Mouse (Mus musculus) liver, embryonic 18 days (tissue): ENCODE results near the gene Olfr103. TPM values are rescaled to one million over a fixed set of nuclear protein-coding genes. Genes with fewer than 3 reads are reported as not detected.

Source experiments
- polyA plus RNA-seq: library from polyadenylated mRNA; depleted of rRNA; stranded (reverse); fragments of >200 nt; gene quantifications from 2 replicates; pipeline ENCODE4 v1.2.3, GENCODE M21; 2012; rRNA removed

Gene Olfr103
- not detected in 2 replicates for polyA plus RNA-seq

DNA sequence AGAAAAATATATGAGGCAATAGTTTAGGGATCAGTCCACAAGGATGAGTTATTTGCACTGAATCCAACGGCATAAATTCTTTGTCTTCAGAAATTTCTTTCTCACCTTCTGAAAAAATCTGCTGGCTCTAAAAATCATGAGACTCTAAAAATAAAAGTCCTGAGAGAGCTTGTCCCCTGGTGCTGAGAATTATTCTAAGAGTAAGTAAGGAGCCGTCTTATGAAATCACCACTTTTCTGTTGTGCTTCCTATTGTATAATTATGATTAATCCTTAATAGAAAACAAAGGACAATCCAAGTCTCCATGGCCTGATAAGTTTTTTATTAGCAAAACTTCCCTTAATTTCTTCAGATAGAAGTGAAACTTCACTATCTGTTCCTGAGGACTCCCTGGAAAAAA is at the start of gene Olfr103:
Gene Olfr103 (minus strand): TSS at position 101 of the 400 bp plus-strand sequence.

DNA sequence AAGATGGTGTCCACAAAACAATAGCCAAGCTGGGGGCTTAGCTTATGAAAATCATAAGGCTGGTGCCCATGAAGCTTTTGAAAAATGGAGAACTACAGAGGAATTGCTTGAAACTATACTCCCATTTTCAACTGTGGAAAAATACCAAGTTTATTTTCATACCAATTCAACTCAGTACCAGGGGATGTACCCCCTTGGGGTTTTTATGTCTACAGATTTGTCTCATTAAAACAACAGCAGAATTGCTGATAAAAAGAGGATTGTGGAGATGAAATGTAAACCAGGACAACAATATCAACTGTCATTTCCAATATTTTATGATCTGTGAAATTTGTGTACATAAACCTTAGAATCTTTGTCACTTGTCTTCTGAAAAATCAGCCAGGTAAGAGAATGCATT is 39.2 kb upstream of the Olfr103 start, which contains the start of gene Olfr105-ps:
Gene Olfr105-ps (plus strand): TSS at position 301 of the 400 bp plus-strand sequence.

DNA sequence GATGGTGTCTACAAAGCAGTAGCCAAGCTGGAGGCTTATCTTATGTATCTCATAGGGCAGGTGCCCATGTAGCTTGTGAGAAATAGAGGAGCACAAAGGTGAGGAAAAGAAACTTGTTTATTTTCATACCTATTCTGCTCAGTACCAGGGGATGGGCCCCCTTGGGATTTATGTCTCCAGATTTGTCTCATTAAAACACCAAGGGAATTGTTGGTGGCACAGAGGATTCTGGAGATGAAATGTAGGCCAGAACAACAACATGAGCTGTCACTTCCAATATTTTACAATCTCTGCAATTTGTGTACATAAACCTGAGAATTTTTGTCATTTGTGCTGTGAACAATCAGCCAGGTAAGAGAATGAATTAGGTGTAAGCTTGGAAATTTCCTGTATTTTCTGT is 19.8 kb upstream of the Olfr103 start, which contains the start of gene Olfr104-ps:
Gene Olfr104-ps (plus strand): TSS at position 301 of the 400 bp plus-strand sequence.

GRCm38 (mm10) chr17:37316954-37317353 is 22.5 kb downstream of the Olfr103 start, which contains the start of gene Olfr102:
Olfr102 (minus strand) TSS chr17:37317054.

DNA sequence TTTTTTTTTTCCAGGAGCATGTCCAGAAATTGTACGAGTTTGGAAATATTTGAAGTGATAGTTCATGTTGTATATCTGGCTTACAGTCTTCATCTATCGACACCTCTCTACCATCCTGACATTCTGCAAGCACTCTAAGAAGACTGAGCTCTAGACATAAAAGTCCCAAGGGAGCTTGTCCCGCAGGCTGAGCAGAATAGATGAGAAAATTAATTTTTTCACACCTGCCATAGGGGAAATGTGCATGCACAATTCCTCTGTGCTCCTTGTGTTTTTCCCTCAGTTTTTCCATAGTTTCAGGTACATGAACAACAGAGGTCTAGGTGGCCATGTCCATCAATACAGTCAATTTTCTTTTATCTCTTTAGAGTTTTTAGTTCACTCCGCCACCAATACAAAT is 35.3 kb downstream of the Olfr103 start, which contains the start of gene Olfr101:
Gene Olfr101 (minus strand): TSS at position 101 of the 400 bp plus-strand sequence.

Other genes starting within 250 kb of the Olfr103 start
- gene Olfr91, start 241.4 kb downstream of the Olfr103 start, polyA plus RNA-seq, result not detected in 2 replicates
- gene Olfr92, start 219.6 kb downstream of the Olfr103 start, polyA plus RNA-seq, result not detected in 2 replicates
- gene Olfr93, start 178.2 kb downstream of the Olfr103 start, polyA plus RNA-seq, result not detected in 2 replicates
- 0.46 and 0.68 TPM in 2 replicates for gene Ubd, start 145.8 kb downstream of the Olfr103 start, polyA plus RNA-seq
- gene Olfr94, start 138.7 kb downstream of the Olfr103 start, polyA plus RNA-seq, result not detected in 2 replicates
- not detected in 2 replicates for gene Olfr95, start 126.6 kb downstream of the Olfr103 start, polyA plus RNA-seq
- not detected in 2 replicates for gene Olfr96, start 119.6 kb downstream of the Olfr103 start, polyA plus RNA-seq
- gene Olfr97, start 102.4 kb downstream of the Olfr103 start, polyA plus RNA-seq, result not detected in 2 replicates
- not detected in 2 replicates for gene Olfr98, start 75.9 kb downstream of the Olfr103 start, polyA plus RNA-seq
- 2.6 and 3.0 TPM in 2 replicates for gene H2-M3, start 69.5 kb downstream of the Olfr103 start, polyA plus RNA-seq
- not detected in 2 replicates for gene Olfr99, start 56.2 kb downstream of the Olfr103 start, polyA plus RNA-seq
- gene Olfr101, start 35.4 kb downstream of the Olfr103 start, polyA plus RNA-seq, result not detected in 2 replicates
- gene Olfr102, start 22.6 kb downstream of the Olfr103 start, polyA plus RNA-seq, result not detected in 2 replicates
- gene Olfr104-ps, start 19.9 kb upstream of the Olfr103 start, polyA plus RNA-seq, result not detected in 2 replicates
- not detected in 2 replicates for gene Olfr105-ps, start 39.3 kb upstream of the Olfr103 start, polyA plus RNA-seq
- gene Olfr106-ps, start 50.7 kb upstream of the Olfr103 start, polyA plus RNA-seq, result not detected in 2 replicates
- gene Olfr107, start 59.5 kb upstream of the Olfr103 start, polyA plus RNA-seq, result not detected in 2 replicates
- gene Olfr108, start 105.8 kb upstream of the Olfr103 start, polyA plus RNA-seq, result not detected in 2 replicates
- gene Olfr109, start 119.2 kb upstream of the Olfr103 start, polyA plus RNA-seq, result not detected in 2 replicates
- 0.06 TPM in 1 of 2 replicates, not detected in the other for gene H2-M2, start 143.9 kb upstream of the Olfr103 start, polyA plus RNA-seq
- 0.02 TPM in 1 of 2 replicates, not detected in the other for gene Olfr110, start 152.8 kb upstream of the Olfr103 start, polyA plus RNA-seq
- gene Olfr111, start 168.3 kb upstream of the Olfr103 start, polyA plus RNA-seq, result 0.03 and 0.04 TPM in 2 replicates
- not detected in 2 replicates for gene Olfr112, start 229.8 kb upstream of the Olfr103 start, polyA plus RNA-seq
- not detected in 2 replicates for gene Olfr113, start 238.0 kb upstream of the Olfr103 start, polyA plus RNA-seq